Mouse (Mus musculus): ENCODE data around the gene Daw1. TPM values are rescaled to one million over a fixed set of nuclear protein-coding genes. Genes with fewer than 3 reads are reported as not detected.
A peak's percentile ranks its signal among the peaks of the same experiment; 100 is the strongest.

Daw1 gene
- not detected in 2 replicates for polyA plus RNA-seq (2016; fragmentation: Nextera tagmentation; extraction: Ambion mirVana)

GRCm38 (mm10) chr1:83159603-83160002 lies at the start of gene Daw1:
Daw1 (plus strand) TSS chr1:83159752.
- 1% methylated on average over 16 of the region's 16 CpGs for WGBS
- Histone ChIP-seq H3K4me3 (peak within 1 kb of the TSS; percentile 64), H3K9me3 (replicated peaks) (no peaks in the 10 kb centered on the region), H3K36me3 (no peaks in the 10 kb centered on the region), H3K27ac (peak within 1 kb of the TSS; percentile 84), H3K27me3 (ENCODE audit: low read depth, poor library complexity, severe bottlenecking) (no peaks in the 10 kb centered on the region), H3K4me1 (no peaks in the 10 kb centered on the region)
- DNase-seq (ENCODE audit: low spot score): peak; percentile 90

GRCm38 (mm10) chr1:83110992-83111391 lies 48.6 kb upstream of the Daw1 start:
- no peak for DNase-seq (ENCODE audit: low spot score)
- Histone ChIP-seq H3K4me1 (no peaks in the 10 kb centered on the region), H3K9me3 (replicated peaks) (no peaks in the 10 kb centered on the region), H3K27ac (no peak overlapping the region), H3K36me3 (no peaks in the 10 kb centered on the region), H3K27me3 (ENCODE audit: low read depth, poor library complexity, severe bottlenecking) (no peaks in the 10 kb centered on the region), H3K4me3 (no peak overlapping the region)

GRCm38 (mm10) chr1:83111726-83112125 lies 47.8 kb upstream of the Daw1 start:
- DNase-seq (ENCODE audit: low spot score): no peak
- H3K36me3 ChIP-seq: no peaks in the 10 kb centered on the region
- WGBS: 84% methylated on average over 5 of the region's 5 CpGs

GRCm38 (mm10) chr1:83116447-83117137 lies 43.0 kb upstream of the Daw1 start, which contains the start of gene Ccl20:
Ccl20 (plus strand) TSS chr1:83116766.
- no peaks in the 10 kb centered on the region for H3K9me3 ChIP-seq (replicated peaks)
- H3K27me3 ChIP-seq (ENCODE audit: low read depth, poor library complexity, severe bottlenecking): no peaks in the 10 kb centered on the region
- no peak within 1 kb of the TSS for H3K4me3 ChIP-seq
- WGBS: 34% methylated on average over 8 of the region's 8 CpGs
- H3K4me1 ChIP-seq: no peaks in the 10 kb centered on the region
- no peak for DNase-seq (ENCODE audit: low spot score)
- H3K36me3 ChIP-seq: no peaks in the 10 kb centered on the region
- H3K27ac ChIP-seq: no peak within 1 kb of the TSS

More at GRCm38 (mm10) chr1:83111726-83112125, 47.8 kb upstream of the Daw1 start:
- no peaks in the 10 kb centered on the region for H3K27me3 ChIP-seq (ENCODE audit: low read depth, poor library complexity, severe bottlenecking)
- no peak overlapping the region for H3K4me3 ChIP-seq
- H3K9me3 ChIP-seq (replicated peaks): no peaks in the 10 kb centered on the region
- H3K27ac ChIP-seq: no peak overlapping the region
- no peaks in the 10 kb centered on the region for H3K4me1 ChIP-seq

- H3K4me3 ChIP-seq: no peak overlapping the region
- H3K36me3 ChIP-seq: no peaks in the 10 kb centered on the region
- H3K27ac ChIP-seq: no peak overlapping the region
- no peaks in the 10 kb centered on the region for H3K4me1 ChIP-seq
- no peaks in the 10 kb centered on the region for H3K9me3 ChIP-seq (replicated peaks)
- WGBS: 91% methylated on average over 3 of the region's 3 CpGs
- no peak for DNase-seq (ENCODE audit: low spot score)
- H3K27me3 ChIP-seq (ENCODE audit: low read depth, poor library complexity, severe bottlenecking): no peaks in the 10 kb centered on the region
Observed at GRCm38 (mm10) chr1:83117217-83117616, 42.3 kb upstream of the Daw1 start.

- no peak overlapping the region for H3K4me3 ChIP-seq
- no peaks in the 10 kb centered on the region for H3K4me1 ChIP-seq
- 88% methylated on average over 7 of the region's 7 CpGs for WGBS
- no peaks in the 10 kb centered on the region for H3K9me3 ChIP-seq (replicated peaks)
- no peaks in the 10 kb centered on the region for H3K27me3 ChIP-seq (ENCODE audit: low read depth, poor library complexity, severe bottlenecking)
- DNase-seq (ENCODE audit: low spot score): no peak
- no peaks in the 10 kb centered on the region for H3K36me3 ChIP-seq
- H3K27ac ChIP-seq: no peak overlapping the region
Observed at GRCm38 (mm10) chr1:83117661-83118060, 41.9 kb upstream of the Daw1 start.

GRCm38 (mm10) chr1:83119903-83120302 lies 39.6 kb upstream of the Daw1 start:
- no peak overlapping the region for H3K4me3 ChIP-seq
- DNase-seq (ENCODE audit: low spot score): no peak
- H3K9me3 ChIP-seq (replicated peaks): no peaks in the 10 kb centered on the region
- no peaks in the 10 kb centered on the region for H3K4me1 ChIP-seq
- H3K36me3 ChIP-seq: no peaks in the 10 kb centered on the region
- no peaks in the 10 kb centered on the region for H3K27me3 ChIP-seq (ENCODE audit: low read depth, poor library complexity, severe bottlenecking)
- no peak overlapping the region for H3K27ac ChIP-seq

- H3K9me3 ChIP-seq (replicated peaks): no peaks in the 10 kb centered on the region
- WGBS: 83% methylated on average over 3 of the region's 3 CpGs
- no peak for DNase-seq (ENCODE audit: low spot score)
- H3K4me1 ChIP-seq: no peaks in the 10 kb centered on the region
- no peaks in the 10 kb centered on the region for H3K36me3 ChIP-seq
- no peak overlapping the region for H3K27ac ChIP-seq
- H3K4me3 ChIP-seq: no peak overlapping the region
- no peaks in the 10 kb centered on the region for H3K27me3 ChIP-seq (ENCODE audit: low read depth, poor library complexity, severe bottlenecking)
Observed at GRCm38 (mm10) chr1:83120312-83120711, 39.2 kb upstream of the Daw1 start.

- Histone ChIP-seq H3K27ac (no peak overlapping the region), H3K4me1 (no peaks in the 10 kb centered on the region), H3K27me3 (ENCODE audit: low read depth, poor library complexity, severe bottlenecking) (no peaks in the 10 kb centered on the region), H3K9me3 (replicated peaks) (no peaks in the 10 kb centered on the region), H3K4me3 (no peak overlapping the region), H3K36me3 (no peaks in the 10 kb centered on the region)
- 96% methylated on average over 2 of the region's 2 CpGs for WGBS
- no peak for DNase-seq (ENCODE audit: low spot score)
Observed at GRCm38 (mm10) chr1:83123201-83123600, 36.4 kb upstream of the Daw1 start.

- 84% methylated on average over 7 of the region's 7 CpGs for WGBS
Observed at GRCm38 (mm10) chr1:83135829-83136228, 23.7 kb upstream of the Daw1 start.

GRCm38 (mm10) chr1:83137847-83138246 lies 21.7 kb upstream of the Daw1 start:
- Histone ChIP-seq H3K27ac (no peak overlapping the region), H3K36me3 (no peaks in the 10 kb centered on the region), H3K4me1 (no peaks in the 10 kb centered on the region), H3K9me3 (replicated peaks) (no peaks in the 10 kb centered on the region), H3K27me3 (ENCODE audit: low read depth, poor library complexity, severe bottlenecking) (no peaks in the 10 kb centered on the region), H3K4me3 (no peak overlapping the region)
- WGBS: 90% methylated on average over 8 of the region's 8 CpGs
- no peak for DNase-seq (ENCODE audit: low spot score)

More at GRCm38 (mm10) chr1:83135829-83136228, 23.7 kb upstream of the Daw1 start:
- H3K27ac ChIP-seq: no peak overlapping the region
- H3K9me3 ChIP-seq (replicated peaks): no peaks in the 10 kb centered on the region
- no peak for DNase-seq (ENCODE audit: low spot score)
- H3K27me3 ChIP-seq (ENCODE audit: low read depth, poor library complexity, severe bottlenecking): no peaks in the 10 kb centered on the region
- H3K4me1 ChIP-seq: no peaks in the 10 kb centered on the region
- no peaks in the 10 kb centered on the region for H3K36me3 ChIP-seq
- H3K4me3 ChIP-seq: no peak overlapping the region

GRCm38 (mm10) chr1:83138721-83139120 lies 20.8 kb upstream of the Daw1 start:
- DNase-seq (ENCODE audit: low spot score): no peak
- no peaks in the 10 kb centered on the region for H3K9me3 ChIP-seq (replicated peaks)
- WGBS: 86% methylated on average over 6 of the region's 6 CpGs

GRCm38 (mm10) chr1:83141510-83141909 lies 18.0 kb upstream of the Daw1 start:
- Histone ChIP-seq H3K27ac (no peak overlapping the region), H3K27me3 (ENCODE audit: low read depth, poor library complexity, severe bottlenecking) (no peaks in the 10 kb centered on the region), H3K4me3 (no peak overlapping the region), H3K9me3 (replicated peaks) (no peaks in the 10 kb centered on the region), H3K36me3 (no peaks in the 10 kb centered on the region), H3K4me1 (no peaks in the 10 kb centered on the region)
- DNase-seq (ENCODE audit: low spot score): no peak
- 89% methylated on average over 8 of the region's 8 CpGs for WGBS

More at GRCm38 (mm10) chr1:83138721-83139120, 20.8 kb upstream of the Daw1 start:
- Histone ChIP-seq H3K36me3 (no peaks in the 10 kb centered on the region), H3K4me1 (no peaks in the 10 kb centered on the region), H3K27ac (no peak overlapping the region), H3K4me3 (no peak overlapping the region), H3K27me3 (ENCODE audit: low read depth, poor library complexity, severe bottlenecking) (no peaks in the 10 kb centered on the region)

- H3K4me1 ChIP-seq: no peaks in the 10 kb centered on the region
- no peak overlapping the region for H3K27ac ChIP-seq
- H3K36me3 ChIP-seq: no peaks in the 10 kb centered on the region
- H3K4me3 ChIP-seq: no peak overlapping the region
- no peaks in the 10 kb centered on the region for H3K27me3 ChIP-seq (ENCODE audit: low read depth, poor library complexity, severe bottlenecking)
- H3K9me3 ChIP-seq (replicated peaks): no peaks in the 10 kb centered on the region
- no peak for DNase-seq (ENCODE audit: low spot score)
- WGBS: 87% methylated on average over 5 of the region's 5 CpGs
Observed at GRCm38 (mm10) chr1:83142055-83142454, 17.5 kb upstream of the Daw1 start.

All from limb, embryonic 10.5 days (tissue).